Mouse (Mus musculus) liver, embryonic 14.5 days (tissue): Measurements from ENCODE around the gene Kiss1. TPM values are rescaled to one million over a fixed set of nuclear protein-coding genes. Genes with fewer than 3 reads are reported as not detected.
A peak's percentile ranks its signal among the peaks of the same experiment; 100 is the strongest.

Source experiments
- ATAC-seq: fragments of 200-750 bp; cut with Nextera tagmentation; 2 replicates; pipeline ENCODE4 v1.8.0; 2017; ENCODE audit warnings: moderate number of reproducible peaks, mild to moderate bottlenecking, moderate library complexity; ENCODE audit not compliant: insufficient read depth
- DNase-seq, 3 experiments: peaks; one replicate each; pipeline ENCODE4 v3.0.0-alpha.2; 2012 to 2013; ENCODE audit warnings: low read depth in 3 of 3, low spot score in 3 of 3
- H3K27ac ChIP-seq: fragments of 300-500 bp; sonication (generic); 2 replicates; pipeline ENCODE4 v1.5.1; 2014; ENCODE audit warnings: moderate library complexity, mild to moderate bottlenecking, control low read depth, inconsistent platforms
- H3K27me3 ChIP-seq: fragments of 300-500 bp; sonication (generic); 2 replicates; pipeline ENCODE4 v1.6.1; 2014; ENCODE audit warnings: mild to moderate bottlenecking, low read length, moderate library complexity; ENCODE audit not compliant: control insufficient read depth, insufficient read depth
- H3K36me3 ChIP-seq: fragments of 300-500 bp; sonication (generic); replicated peaks from 2 replicates; pipeline ENCODE4 v1.6.1; 2014; ENCODE audit warnings: low read depth; ENCODE audit not compliant: control insufficient read depth, insufficient read depth
- H3K4me1 ChIP-seq, 2 experiments: fragments of 200-500 bp in 1 of 2; fragments of 300-500 bp in 1 of 2; sonication (generic) in 1 of 2; replicated peaks; 2 replicates each; pipeline ENCODE4 v1.6.1; 2012 to 2014; ENCODE audit warnings: antibody characterized with exemption in 1 of 2, inconsistent platforms in 1 of 2, low read length in 1 of 2; ENCODE audit not compliant: control insufficient read depth in 2 of 2, insufficient read depth in 2 of 2
- H3K4me2 ChIP-seq: fragments of 300-500 bp; sonication (generic); 2 replicates; pipeline ENCODE4 v1.6.1; 2014; ENCODE audit warnings: low read depth, mild to moderate bottlenecking, control low read depth, moderate library complexity
- H3K4me3 ChIP-seq, 2 experiments: fragments of 200-500 bp in 1 of 2; fragments of 300-500 bp in 1 of 2; sonication (generic) in 1 of 2; 2 replicates each; pipeline ENCODE4 v1.5.1; 2012 to 2014; ENCODE audit warnings: low read depth in 2 of 2, low read length in 2 of 2, mild to moderate bottlenecking in 2 of 2, control low read depth in 1 of 2, inconsistent platforms in 1 of 2, moderate library complexity in 1 of 2; ENCODE audit not compliant: insufficient read depth in 1 of 2
- H3K9ac ChIP-seq: fragments of 300-500 bp; sonication (generic); replicated peaks from 2 replicates; pipeline ENCODE4 v1.6.1; 2014; ENCODE audit warnings: mild to moderate bottlenecking, control low read depth, moderate library complexity
- H3K9me3 ChIP-seq: fragments of 300-500 bp; sonication (generic); 2 replicates; pipeline ENCODE4 v1.6.1; 2016; ENCODE audit warnings: low read length, mixed read lengths; ENCODE audit not compliant: control insufficient read depth
- CTCF ChIP-seq: IDR thresholded peaks from 2 replicates; pipeline ENCODE4 v1.5.1; 2016; ENCODE audit warnings: antibody characterized with exemption, low read depth, control low read depth
- EP300 ChIP-seq: IDR thresholded peaks from 2 replicates; pipeline ENCODE4 v1.6.1; 2016; ENCODE audit warnings: antibody characterized with exemption, low read depth
- WGBS: fragments of 180-500 bp; shearing (Covaris S2); extraction: QIAGEN DNeasy Blood & Tissue Kit; methylation state at CpG from one replicate; pipeline ENCODE4 v1.1.7; 2014; ENCODE audit not compliant: insufficient replicate concordance; 5-methylcytosine and 5-hydroxymethylcytosine counted together
- polyA plus RNA-seq, 2 experiments: library from polyadenylated mRNA; depleted of rRNA in 1 of 2; stranded (reverse) in 1 of 2; unstranded in 1 of 2; fragments of >200 nt; fragmentation: Nextera tagmentation in 1 of 2; extraction: Ambion mirVana in 1 of 2; gene quantifications; 2 replicates each; pipeline versions ENCODE4 v1.2.1 to v1.2.3; 2012 to 2014

The Kiss1 gene
- polyA plus RNA-seq, 2 experiments, result not detected

DNA sequence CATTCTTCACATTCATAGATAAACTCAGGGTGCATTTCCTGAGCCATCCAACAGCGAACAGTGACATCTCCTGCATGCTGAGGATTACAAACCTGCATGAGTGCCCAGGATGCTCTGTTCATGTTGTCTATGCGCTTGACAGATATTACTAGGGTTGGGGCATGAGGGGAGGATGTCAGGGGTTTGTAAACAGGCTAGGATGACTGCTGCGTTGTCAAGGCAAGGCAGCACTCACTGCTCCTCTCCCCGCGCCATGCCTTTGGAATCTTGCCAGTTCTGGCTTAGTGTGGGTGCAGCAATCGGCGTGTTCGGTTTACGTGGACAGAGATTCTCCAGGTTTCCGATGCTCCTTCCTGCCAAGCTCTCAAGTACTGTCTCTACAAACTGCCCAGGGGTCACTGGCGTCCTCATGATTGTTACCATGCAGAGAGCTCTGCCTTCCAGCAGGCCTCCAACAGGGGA lies 42.0 kb upstream of the Kiss1 start:
- Histone ChIP-seq H3K4me2 (no peak overlapping the region), H3K27ac (no peak overlapping the region), H3K9me3 (no peaks in the 10 kb centered on the region), H3K9ac (no peak overlapping the region), H3K27me3 (no peaks in the 10 kb centered on the region; the same call in 1 of the 2 replicates), H3K4me3 (no peak overlapping the region), H3K36me3 (no peaks in the 10 kb centered on the region), H3K4me1 (no peaks in the 10 kb centered on the region)
- DNase-seq, result no peak
- WGBS, result 72% methylated on average over 11 of the region's 11 CpGs
- no peak for TF ChIP-seq CTCF
- no peak for TF ChIP-seq EP300
- ATAC-seq, result no peak

DNA sequence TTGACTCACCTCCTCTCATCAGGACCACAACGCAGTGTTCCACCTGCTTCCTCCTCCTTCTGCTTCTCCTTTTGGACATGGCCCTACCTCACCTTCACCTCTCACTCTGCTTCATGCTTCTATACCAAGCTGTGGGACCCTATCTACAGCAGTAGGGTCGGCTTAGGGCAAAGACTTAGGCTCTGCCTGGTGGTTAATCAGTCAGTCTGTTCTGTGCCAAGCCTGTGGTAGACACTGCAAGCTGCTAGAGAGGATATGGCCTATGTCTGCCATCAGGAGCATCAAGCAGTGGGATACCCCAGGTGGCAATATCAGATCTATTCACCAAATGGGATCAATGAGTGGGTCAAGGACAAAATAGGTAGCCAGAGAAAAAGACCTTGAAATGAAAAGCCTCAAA lies 41.1 kb upstream of the Kiss1 start:
- Histone ChIP-seq H3K9ac (no peak overlapping the region), H3K9me3 (no peaks in the 10 kb centered on the region), H3K4me2 (no peak overlapping the region), H3K27ac (no peak overlapping the region), H3K36me3 (no peaks in the 10 kb centered on the region), H3K27me3 (no peaks in the 10 kb centered on the region; the same call in 1 of the 2 replicates), H3K4me1 (no peaks in the 10 kb centered on the region), H3K4me3 (no peak overlapping the region)
- WGBS, result 54% methylated on average over 2 of the region's 2 CpGs
- TF ChIP-seq EP300 (no peak), CTCF (no peak)
- DNase-seq, result no peak
- no peak for ATAC-seq

DNA sequence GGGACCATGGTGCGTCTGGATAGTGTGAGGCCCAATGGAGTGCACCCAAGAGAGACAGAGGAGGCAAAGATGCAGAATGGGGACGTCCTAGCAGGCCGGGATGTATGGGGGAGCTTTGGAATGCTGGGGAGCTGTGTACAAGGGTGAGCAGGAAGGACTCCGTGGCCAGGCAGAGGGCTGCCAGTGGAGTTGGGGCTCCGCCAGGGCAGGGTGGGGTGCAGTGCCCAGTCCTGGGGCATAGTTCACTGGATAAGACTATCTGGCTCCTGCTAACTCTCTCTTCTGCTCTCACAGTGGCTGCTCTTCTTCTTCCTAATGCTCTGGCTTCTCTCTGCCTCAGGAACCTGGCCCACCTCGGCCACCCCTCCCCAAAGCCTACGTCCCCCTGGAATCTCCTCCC lies 35.8 kb upstream of the Kiss1 start:
- ATAC-seq (no peak), DNase-seq (no peak)
- no peak overlapping the region for H3K4me2 ChIP-seq
- no peak overlapping the region for H3K4me3 ChIP-seq
- no peak for TF ChIP-seq CTCF
- H3K9ac ChIP-seq, result no peak overlapping the region
- whole genome bisulfite sequencing, result 72% methylated on average over 7 of the region's 7 CpGs
- H3K27ac ChIP-seq, result no peak overlapping the region
- H3K36me3 ChIP-seq, result no peaks in the 10 kb centered on the region
- H3K4me1 ChIP-seq, result no peaks in the 10 kb centered on the region
- H3K27me3 ChIP-seq, result no peaks in the 10 kb centered on the region
- no peaks in the 10 kb centered on the region for H3K9me3 ChIP-seq

- no peak overlapping the region for H3K9ac ChIP-seq
- TF ChIP-seq EP300 (no peak), CTCF (no peak)
- DNase-seq (no peak), ATAC-seq (no peak)
- no peaks in the 10 kb centered on the region for H3K4me1 ChIP-seq
- no peaks in the 10 kb centered on the region for H3K9me3 ChIP-seq
- H3K4me2 ChIP-seq, result no peak overlapping the region
- no peaks in the 10 kb centered on the region for H3K36me3 ChIP-seq
- 67% methylated on average over 4 of the region's 4 CpGs for WGBS
- no peak overlapping the region for H3K4me3 ChIP-seq
- no peak overlapping the region for H3K27ac ChIP-seq
- no peaks in the 10 kb centered on the region for H3K27me3 ChIP-seq
Measured at GRCm38 (mm10) chr1:133287051-133287450, 34.6 kb upstream of the Kiss1 start.

GRCm38 (mm10) chr1:133287880-133288279 lies 33.8 kb upstream of the Kiss1 start:
- Histone ChIP-seq H3K36me3 (no peaks in the 10 kb centered on the region), H3K27me3 (no peaks in the 10 kb centered on the region), H3K9me3 (no peaks in the 10 kb centered on the region), H3K4me3 (no peak overlapping the region), H3K9ac (no peak overlapping the region), H3K27ac (no peak overlapping the region), H3K4me2 (no peak overlapping the region), H3K4me1 (no peaks in the 10 kb centered on the region)
- ATAC-seq (no peak), DNase-seq (peak in 1 of 3 experiments; percentile 5)
- WGBS, result 78% methylated on average over 12 of the region's 12 CpGs
- TF ChIP-seq EP300 (no peak), CTCF (no peak)
